Mouse (Mus musculus) kidney, postnatal 25 days (tissue): ENCODE results near the gene Hist2h4.
"Not testable (repeated sequence)": the region's sequence is repeated elsewhere in the genome, so short reads cannot be mapped to it uniquely, and the experiment has no call there.

Experiments used
- DNase-seq, 2 experiments: peaks; one replicate each; pipeline ENCODE4 v3.0.0; 2021; ENCODE audit warnings: mixed read lengths in 2 of 2

Hist2h4 gene

GRCm38 (mm10) chr3:96268776-96269378, 5.8 kb upstream of the Hist2h4 start:
- not testable (repeated sequence) for DNase-seq

- DNase-seq = peak; percentile 78 to 89
Observed at GRCm38 (mm10) chr3:96268051-96268775, 5.1 kb upstream of the Hist2h4 start, which contains the start of gene Hist2h3b. Hist2h3b (plus strand) TSS chr3:96268654.

GRCm38 (mm10) chr3:96267541-96267940, 4.4 kb upstream of the Hist2h4 start:
- no peak for DNase-seq

GRCm38 (mm10) chr3:96266132-96266710, 3.1 kb upstream of the Hist2h4 start:
- DNase-seq = no peak

- no peak for DNase-seq
Observed at GRCm38 (mm10) chr3:96264404-96264949, 1.4 kb upstream of the Hist2h4 start.

- peak; percentile 41 to 67 for DNase-seq
Observed at GRCm38 (mm10) chr3:96263558-96264403, 670 bp upstream of the Hist2h4 start.

- DNase-seq = peak; percentile 82 to 92
Observed at GRCm38 (mm10) chr3:96262216-96262875, 765 bp downstream of the Hist2h4 start.

- DNase-seq = no peak
Observed at GRCm38 (mm10) chr3:96261623-96262022, 1.5 kb downstream of the Hist2h4 start.

GRCm38 (mm10) chr3:96260220-96260619, 2.9 kb downstream of the Hist2h4 start:
- DNase-seq = no peak

GRCm38 (mm10) chr3:96257190-96257589, 5.9 kb downstream of the Hist2h4 start:
- DNase-seq = no peak

GRCm38 (mm10) chr3:96255926-96256593, 7.1 kb downstream of the Hist2h4 start:
- no peak for DNase-seq

- no peak for DNase-seq
Observed at GRCm38 (mm10) chr3:96254683-96255355, 8.3 kb downstream of the Hist2h4 start.

GRCm38 (mm10) chr3:96251787-96252186, 11.3 kb downstream of the Hist2h4 start:
- no peak for DNase-seq

GRCm38 (mm10) chr3:96250890-96251289, 12.2 kb downstream of the Hist2h4 start:
- DNase-seq = no peak

- no peak for DNase-seq
Observed at GRCm38 (mm10) chr3:96249034-96249345, 14.1 kb downstream of the Hist2h4 start.

- no peak for DNase-seq
Observed at GRCm38 (mm10) chr3:96248141-96249033, 14.7 kb downstream of the Hist2h4 start.

GRCm38 (mm10) chr3:96247356-96248140, 15.6 kb downstream of the Hist2h4 start:
- DNase-seq = no peak

- not testable (repeated sequence) for DNase-seq
Observed at GRCm38 (mm10) chr3:96246427-96246856, 16.7 kb downstream of the Hist2h4 start, which contains the start of gene Hist2h3c1. Hist2h3c1 (plus strand) TSS chr3:96246685.

- DNase-seq = not testable (repeated sequence)
Observed at GRCm38 (mm10) chr3:96246018-96246417, 17.1 kb downstream of the Hist2h4 start.
